ENCODE assay signal across 31 mouse cellular contexts in the genomic region with DNA sequence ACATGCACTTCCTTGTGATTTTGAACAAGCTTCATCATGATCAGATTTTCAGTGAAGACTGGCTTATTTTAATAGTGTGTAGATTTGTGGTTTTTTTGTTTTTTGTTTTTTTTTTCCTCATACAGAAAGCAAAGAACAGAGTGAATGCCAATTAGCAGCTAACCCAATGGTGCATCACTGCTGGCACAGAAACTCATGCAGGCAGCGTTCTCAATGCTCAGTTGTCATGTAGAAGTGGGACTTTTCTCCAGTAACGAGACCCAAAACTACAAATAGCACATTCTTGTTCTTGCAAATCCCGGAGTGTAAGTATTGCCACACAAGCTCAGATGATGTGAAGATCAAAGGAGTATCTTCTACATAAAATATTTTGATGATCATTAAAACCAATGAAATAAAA.
DNase-seq lines count a peak whose midpoint lies in the region; ATAC-seq and TF ChIP-seq lines count a peak whose summit lies in the region.
"Had no signal": no experiment of that assay in that cellular context is flagged by ENCODE, and none has a peak within 500 bp of the region (broad histone marks: within the 10 kb centered on the region; RNA-seq: fewer than 3 reads in every experiment).

No protein-coding gene starts in this region.

- peaks cover 12% of the 10 kb centered on the region for H3K4me1 ChIP-seq in forebrain, embryonic 16.5 days (replicated peaks; ENCODE audit: control insufficient read depth, insufficient read depth, low read length)
- H3K4me1 ChIP-seq in forebrain, embryonic 11.5 days (replicated peaks; ENCODE audit: control insufficient read depth, insufficient read depth, low read length) = no peaks in the 10 kb centered on the region
- H3K4me1 ChIP-seq in midbrain, postnatal 0 days (ENCODE audit: insufficient read depth, low read length) = no peaks in the 10 kb centered on the region
- no peaks in the 10 kb centered on the region for H3K4me1 ChIP-seq in midbrain, embryonic 10.5 days
- H3K4me1 ChIP-seq: embryonic facial prominence, embryonic 12.5 days; heart, embryonic 10.5 days; heart, embryonic 15.5 days; limb, embryonic 12.5 days; liver, embryonic 15.5 days had no signal

- no peak overlapping the region for H3K27ac ChIP-seq in forebrain, embryonic 16.5 days (ENCODE audit: low read length)
- H3K27ac ChIP-seq in forebrain, embryonic 11.5 days (ENCODE audit: low read depth, low read length) = no peak overlapping the region
- no peak overlapping the region for H3K27ac ChIP-seq in midbrain, postnatal 0 days (ENCODE audit: low read depth, low read length)
- H3K27ac ChIP-seq in midbrain, embryonic 10.5 days (replicated peaks) = no peak overlapping the region
- H3K27ac ChIP-seq: embryonic facial prominence, embryonic 12.5 days; heart, embryonic 10.5 days; heart, embryonic 15.5 days; limb, embryonic 12.5 days; liver, embryonic 15.5 days; neural tube, embryonic 13.5 days; stomach, postnatal 0 days had no signal

- peak; percentile 54 for ATAC-seq in forebrain, embryonic 16.5 days
- no peak for ATAC-seq in forebrain, embryonic 11.5 days (replicated peaks; ENCODE audit: low FRiP score)
- no peak for ATAC-seq in midbrain, postnatal 0 days (ENCODE audit: low FRiP score)
- ATAC-seq: inflammation-experienced regulatory T-cells, adult 6 months; Patski had no signal

- H3K36me3 ChIP-seq in forebrain, embryonic 16.5 days (ENCODE audit: control insufficient read depth, insufficient read depth) = no peaks in the 10 kb centered on the region
- H3K36me3 ChIP-seq in forebrain, embryonic 11.5 days (ENCODE audit: control insufficient read depth, insufficient read depth, low read length) = no peaks in the 10 kb centered on the region
- H3K36me3 ChIP-seq in midbrain, postnatal 0 days (ENCODE audit: insufficient read depth, low read length) = no peaks in the 10 kb centered on the region
- no peaks in the 10 kb centered on the region for H3K36me3 ChIP-seq in midbrain, embryonic 10.5 days
- H3K36me3 ChIP-seq: embryonic facial prominence, embryonic 12.5 days; heart, embryonic 10.5 days; heart, embryonic 15.5 days; limb, embryonic 12.5 days; liver, embryonic 15.5 days; neural tube, embryonic 13.5 days had no signal

- H3K27me3 ChIP-seq in forebrain, embryonic 16.5 days (replicated peaks; ENCODE audit: control insufficient read depth, insufficient read depth, low read length) = no peaks in the 10 kb centered on the region
- H3K27me3 ChIP-seq in forebrain, embryonic 11.5 days (ENCODE audit: control insufficient read depth, insufficient read depth, low read length) = no peaks in the 10 kb centered on the region
- no peaks in the 10 kb centered on the region for H3K27me3 ChIP-seq in midbrain, postnatal 0 days (ENCODE audit: insufficient read depth, low read length)
- no peaks in the 10 kb centered on the region for H3K27me3 ChIP-seq in midbrain, embryonic 10.5 days (ENCODE audit: low read depth, poor library complexity, severe bottlenecking)
- H3K27me3 ChIP-seq: CH12.LX; embryonic facial prominence, embryonic 12.5 days; heart, embryonic 15.5 days; limb, embryonic 12.5 days; liver, embryonic 15.5 days; neural tube, embryonic 13.5 days; Patski had no signal

- DNase-seq in cerebellum, postnatal 10 days = peak; percentile 67 to 77
- DNase-seq in cerebellum, adult 8-10 months = no peak
- no peak for DNase-seq in forebrain, embryonic 11.5 days (ENCODE audit: low spot score)
- peak; percentile 47 for DNase-seq in midbrain, postnatal 0 days (ENCODE audit: low spot score)
- no peak for DNase-seq in midbrain, embryonic 10.5 days (ENCODE audit: low spot score)
- no peak for DNase-seq in adrenal gland, postnatal 14 days
- DNase-seq in ovary, adult 18-20 months (ENCODE audit: low spot score) = no peak
- DNase-seq: adrenal gland, postnatal 10 days; cerebellum, adult 18-20 months; embryo, embryonic 11 days; gastrocnemius, postnatal 25 days; heart, adult 11 months; kidney, adult 11 months; kidney, postnatal 14 days; layer of hippocampus, adult 9-11 months; lung, embryonic 14.5 days; lung, postnatal 14 days; right cerebral cortex, postnatal 4 days; thymus, adult 2 months; thymus, postnatal 36 days had no signal

- no peaks in the 10 kb centered on the region for H3K9me3 ChIP-seq in forebrain, embryonic 16.5 days (ENCODE audit: control insufficient read depth, low read length)
- no peaks in the 10 kb centered on the region for H3K9me3 ChIP-seq in forebrain, embryonic 11.5 days (ENCODE audit: control insufficient read depth, low read length)
- H3K9me3 ChIP-seq in midbrain, postnatal 0 days (ENCODE audit: low read length) = no peaks in the 10 kb centered on the region
- no peaks in the 10 kb centered on the region for H3K9me3 ChIP-seq in midbrain, embryonic 10.5 days (replicated peaks)
- H3K9me3 ChIP-seq: embryonic facial prominence, embryonic 12.5 days; heart, embryonic 10.5 days; heart, embryonic 15.5 days; limb, embryonic 12.5 days; liver, embryonic 15.5 days; neural tube, embryonic 13.5 days had no signal

- H3K4me2 ChIP-seq in forebrain, embryonic 16.5 days (ENCODE audit: low read length) = no peak overlapping the region
- H3K4me2 ChIP-seq in forebrain, embryonic 11.5 days (ENCODE audit: low read depth, low read length, severe bottlenecking) = no peak overlapping the region
- H3K4me2 ChIP-seq in midbrain, postnatal 0 days (ENCODE audit: low read depth, low read length, poor library complexity, severe bottlenecking) = no peak overlapping the region
- H3K4me2 ChIP-seq: embryonic facial prominence, embryonic 12.5 days; heart, embryonic 15.5 days; limb, embryonic 12.5 days; liver, embryonic 15.5 days; lung, embryonic 14.5 days; neural tube, embryonic 13.5 days had no signal

- no peak for TF ChIP-seq CTCF in midbrain, postnatal 0 days (IDR thresholded peaks at IDR 0.05)

- no peak overlapping the region for H3K4me3 ChIP-seq in forebrain, embryonic 16.5 days (replicated peaks; ENCODE audit: low read length)
- H3K4me3 ChIP-seq in forebrain, embryonic 11.5 days (ENCODE audit: low read depth, low read length) = no peak overlapping the region
- H3K4me3 ChIP-seq in midbrain, postnatal 0 days (ENCODE audit: low read depth, low read length) = no peak overlapping the region
- no peak overlapping the region for H3K4me3 ChIP-seq in midbrain, embryonic 10.5 days
- H3K4me3 ChIP-seq: embryonic facial prominence, embryonic 12.5 days; heart, embryonic 10.5 days; heart, embryonic 15.5 days; limb, embryonic 12.5 days; liver, embryonic 15.5 days; neural tube, embryonic 13.5 days had no signal

- 17% methylated on average over 3 of the region's 3 CpGs for WGBS in forebrain, embryonic 16.5 days
- WGBS in forebrain, embryonic 11.5 days = 40% methylated on average over 3 of the region's 3 CpGs
- WGBS in midbrain, postnatal 0 days = 40% methylated on average over 3 of the region's 3 CpGs
- 82% methylated on average over 3 of the region's 3 CpGs for WGBS in midbrain, embryonic 10.5 days

- H3K9ac ChIP-seq in forebrain, embryonic 16.5 days (replicated peaks; ENCODE audit: low read depth, low read length) = no peak overlapping the region
- no peak overlapping the region for H3K9ac ChIP-seq in forebrain, embryonic 11.5 days (ENCODE audit: low read length)
- no peak overlapping the region for H3K9ac ChIP-seq in midbrain, postnatal 0 days (replicated peaks; ENCODE audit: low read length, poor library complexity, severe bottlenecking)
- H3K9ac ChIP-seq: embryonic facial prominence, embryonic 12.5 days; heart, embryonic 15.5 days; limb, embryonic 12.5 days; liver, embryonic 15.5 days; lung, embryonic 14.5 days; neural tube, embryonic 13.5 days had no signal

Comparison
In these comparisons a context has a peak if more than half of its experiments do, and no peak if none do; other contexts are left out.
1. DNase-seq: peak in cerebellum, postnatal 10 days (2 of 2) and midbrain, postnatal 0 days (single experiment); none in cerebellum, adult 8-10 months (single experiment), forebrain, embryonic 11.5 days (single experiment), midbrain, embryonic 10.5 days (single experiment), adrenal gland, postnatal 14 days (single experiment) and ovary, adult 18-20 months (single experiment).